Mouse (Mus musculus): ENCODE data around the gene Rap2c.

- no peak for TF ChIP-seq TAL1 (IDR thresholded peaks at IDR 0.05; ENCODE audit: low read length)
- no peak for TF ChIP-seq GATA1 (IDR thresholded peaks at IDR 0.05; ENCODE audit: low read length)
Observed at GRCm38 (mm10) chrX:51058317-51058716, 40.5 kb upstream of the Rap2c start.

All from erythroblast, embryonic 14.5 days (primary cell).